Mouse (Mus musculus) embryonic facial prominence, embryonic 12.5 days (tissue): ENCODE data around the gene Apln. TPM values are rescaled to one million over a fixed set of nuclear protein-coding genes. Genes with fewer than 3 reads are reported as not detected.

Source experiments
- ATAC-seq: fragments of 200-750 bp; cut with Nextera tagmentation; 2 replicates; pipeline ENCODE4 v1.8.0; 2017; ENCODE audit not compliant: insufficient number of reproducible peaks, insufficient read depth, low FRiP score, low TSS enrichment
- H3K27ac ChIP-seq: fragments of 300-500 bp; sonication (generic); 2 replicates; pipeline ENCODE4 v1.5.1; 2016; ENCODE audit warnings: mild to moderate bottlenecking
- H3K27me3 ChIP-seq: fragments of 300-500 bp; sonication (generic); 2 replicates; pipeline ENCODE4 v1.6.1; 2016; ENCODE audit warnings: mild to moderate bottlenecking, moderate library complexity
- H3K36me3 ChIP-seq: fragments of 300-500 bp; sonication (generic); 2 replicates; pipeline ENCODE4 v1.6.1; 2016; ENCODE audit warnings: mild to moderate bottlenecking
- H3K4me1 ChIP-seq: fragments of 300-500 bp; sonication (generic); 2 replicates; pipeline ENCODE4 v1.6.1; 2016
- H3K4me2 ChIP-seq: fragments of 300-500 bp; sonication (generic); replicated peaks from 2 replicates; pipeline ENCODE4 v1.6.1; 2016; ENCODE audit warnings: mild to moderate bottlenecking, moderate library complexity
- H3K4me3 ChIP-seq: fragments of 300-500 bp; sonication (generic); 2 replicates; pipeline ENCODE4 v1.5.1; 2016; ENCODE audit warnings: mild to moderate bottlenecking
- H3K9ac ChIP-seq: fragments of 300-500 bp; sonication (generic); 2 replicates; pipeline ENCODE4 v1.6.1; 2016; ENCODE audit warnings: mild to moderate bottlenecking, moderate library complexity
- H3K9me3 ChIP-seq: fragments of 300-500 bp; sonication (generic); 2 replicates; pipeline ENCODE4 v1.6.1; 2016; ENCODE audit warnings: mild to moderate bottlenecking, moderate library complexity
- whole genome bisulfite sequencing: fragments of 180-500 bp; shearing (Covaris S2); methylation state at CpG from one replicate; pipeline ENCODE4 v1.1.7; 2016; 5-methylcytosine and 5-hydroxymethylcytosine counted together
- polyA plus RNA-seq: library from polyadenylated mRNA; unstranded; fragments of >200 nt; fragmentation: Nextera tagmentation; extraction: Ambion mirVana; gene quantifications from 2 replicates; pipeline ENCODE4 v1.2.1, GENCODE M21; 2016

Gene Apln
- polyA plus RNA-seq, 1 experiment from 2014 or later = 6.2 TPM

DNA sequence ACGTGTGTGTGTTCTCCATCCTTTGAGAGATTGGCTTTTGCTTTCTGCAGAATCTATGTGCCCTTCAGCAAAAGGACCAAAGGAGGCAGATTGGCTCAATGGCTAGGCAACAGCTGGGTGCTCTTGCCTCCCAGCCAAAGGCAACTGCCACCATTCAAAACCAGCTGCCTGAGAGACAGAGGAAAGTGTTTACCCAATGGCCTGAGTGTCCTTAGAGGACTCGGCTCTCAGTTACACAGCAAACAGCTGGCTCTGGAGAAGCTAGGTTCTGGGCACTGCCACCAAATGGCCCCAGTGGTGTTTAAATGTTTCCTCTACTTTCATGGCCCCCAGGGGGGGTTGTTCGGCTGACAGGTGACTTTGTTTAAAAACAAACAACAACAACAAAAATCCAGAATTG lies 19.1 kb upstream of the Apln start:
- peak overlapping the region; percentile 50 for H3K4me2 ChIP-seq
- no peak overlapping the region for H3K4me3 ChIP-seq
- no peak overlapping the region for H3K9ac ChIP-seq
- no peak for ATAC-seq
- H3K27ac ChIP-seq = no peak overlapping the region
- no peaks in the 10 kb centered on the region for H3K27me3 ChIP-seq
- 45% methylated on average over 3 of the region's 3 CpGs for WGBS
- no peaks in the 10 kb centered on the region for H3K36me3 ChIP-seq
- no peaks in the 10 kb centered on the region for H3K4me1 ChIP-seq
- H3K9me3 ChIP-seq = no peaks in the 10 kb centered on the region

DNA sequence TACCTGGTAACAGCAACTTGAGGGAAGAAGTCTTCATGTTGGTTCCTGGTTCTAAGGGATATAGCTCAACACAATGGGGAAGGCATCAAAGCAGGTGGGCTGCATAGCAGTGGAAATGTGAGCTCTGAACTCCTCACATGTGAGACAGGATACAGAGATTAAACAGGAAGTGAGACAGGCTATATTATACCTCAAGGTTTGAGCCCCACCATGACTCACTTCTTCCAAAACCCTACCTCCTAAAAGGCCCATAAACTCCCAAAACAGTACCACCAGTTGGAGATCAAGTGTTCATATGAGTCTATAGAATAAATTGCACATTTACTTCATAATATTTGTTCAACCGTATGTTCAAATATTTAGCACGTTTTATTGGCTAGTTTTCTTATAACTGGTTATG lies 11.7 kb upstream of the Apln start:
- no peak overlapping the region for H3K27ac ChIP-seq
- H3K9ac ChIP-seq = no peak overlapping the region
- H3K4me2 ChIP-seq = no peak overlapping the region
- no peaks in the 10 kb centered on the region for H3K36me3 ChIP-seq
- no peaks in the 10 kb centered on the region for H3K4me1 ChIP-seq
- H3K4me3 ChIP-seq = no peak overlapping the region
- H3K27me3 ChIP-seq = no peaks in the 10 kb centered on the region
- 69% methylated on average over 2 of the region's 2 CpGs for WGBS
- no peak for ATAC-seq
- H3K9me3 ChIP-seq = no peaks in the 10 kb centered on the region

DNA sequence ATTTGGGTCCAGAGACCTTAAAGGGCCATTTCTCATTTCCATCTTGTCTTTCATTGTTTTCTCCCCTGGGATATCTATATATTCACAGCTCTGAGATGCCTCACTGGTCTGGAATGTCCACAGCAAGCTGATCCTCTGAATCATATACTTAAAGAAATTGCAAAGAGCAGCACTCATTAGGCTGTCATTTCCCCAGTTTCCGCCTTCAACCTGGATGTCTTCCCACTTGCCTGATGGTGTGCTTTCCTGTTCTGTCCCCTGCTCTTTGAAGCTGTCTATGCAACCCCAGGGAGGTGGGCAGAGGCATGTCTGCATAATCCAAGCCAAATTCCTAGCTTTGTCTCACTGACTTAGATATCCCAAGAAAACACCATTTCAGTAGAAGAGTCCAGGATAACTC lies 9.6 kb upstream of the Apln start:
- no peak overlapping the region for H3K4me2 ChIP-seq
- H3K9ac ChIP-seq = no peak overlapping the region
- no peaks in the 10 kb centered on the region for H3K4me1 ChIP-seq
- H3K27ac ChIP-seq = no peak overlapping the region
- no peaks in the 10 kb centered on the region for H3K36me3 ChIP-seq
- ATAC-seq = no peak
- no peaks in the 10 kb centered on the region for H3K27me3 ChIP-seq
- H3K9me3 ChIP-seq = no peaks in the 10 kb centered on the region
- 82% methylated on average over 1 of the region's 1 CpGs for WGBS
- H3K4me3 ChIP-seq = no peak overlapping the region

DNA sequence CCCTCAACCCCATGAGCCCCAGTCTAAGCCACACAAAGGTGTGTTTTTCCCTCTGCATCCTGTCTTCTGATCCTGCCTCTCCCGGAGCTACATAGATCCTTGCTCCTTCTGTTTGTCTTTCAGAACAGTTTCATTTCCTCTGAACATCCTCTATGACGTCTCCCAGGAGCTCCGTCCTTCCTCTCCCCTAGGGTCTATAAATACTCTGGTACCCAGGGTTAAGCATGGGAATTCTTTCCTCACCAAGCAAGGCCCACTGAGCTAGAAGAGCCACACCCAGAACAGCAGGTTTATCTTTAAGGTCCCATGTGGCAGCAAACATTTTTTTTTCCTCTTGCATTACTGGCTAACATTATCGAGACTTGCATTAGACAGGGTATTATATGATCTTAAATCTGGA lies 8.1 kb upstream of the Apln start:
- H3K27me3 ChIP-seq = no peaks in the 10 kb centered on the region
- WGBS = 71% methylated on average over 4 of the region's 4 CpGs
- no peaks in the 10 kb centered on the region for H3K4me1 ChIP-seq
- H3K36me3 ChIP-seq = no peaks in the 10 kb centered on the region
- H3K4me2 ChIP-seq = no peak overlapping the region
- H3K9me3 ChIP-seq = no peaks in the 10 kb centered on the region
- ATAC-seq = no peak
- no peak overlapping the region for H3K9ac ChIP-seq
- no peak overlapping the region for H3K27ac ChIP-seq
- no peak overlapping the region for H3K4me3 ChIP-seq

DNA sequence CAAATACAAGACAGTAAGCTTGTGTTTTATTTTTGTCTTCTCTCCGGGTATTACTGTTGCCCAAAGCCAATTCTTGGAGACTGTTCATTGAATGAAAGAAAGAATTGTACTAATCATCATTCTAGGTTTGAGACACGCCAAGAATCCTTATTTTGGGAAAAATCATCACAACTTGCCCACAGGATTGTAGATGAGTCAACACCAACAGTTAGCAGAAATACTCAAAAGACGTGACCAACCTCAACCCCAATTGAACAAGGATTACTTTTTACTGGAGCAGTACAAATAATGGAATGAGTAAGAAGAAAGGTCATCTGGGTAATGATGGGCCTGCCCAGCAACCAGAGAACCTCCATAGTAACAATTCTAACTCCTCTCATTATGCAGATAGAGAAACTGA lies 5.7 kb upstream of the Apln start:
- 79% methylated on average over 3 of the region's 3 CpGs for WGBS
- no peak overlapping the region for H3K4me2 ChIP-seq
- no peak overlapping the region for H3K4me3 ChIP-seq
- H3K9me3 ChIP-seq = no peaks in the 10 kb centered on the region
- no peaks in the 10 kb centered on the region for H3K36me3 ChIP-seq
- H3K27me3 ChIP-seq = no peaks in the 10 kb centered on the region
- ATAC-seq = no peak
- H3K4me1 ChIP-seq = no peaks in the 10 kb centered on the region
- no peak overlapping the region for H3K27ac ChIP-seq
- H3K9ac ChIP-seq = no peak overlapping the region

DNA sequence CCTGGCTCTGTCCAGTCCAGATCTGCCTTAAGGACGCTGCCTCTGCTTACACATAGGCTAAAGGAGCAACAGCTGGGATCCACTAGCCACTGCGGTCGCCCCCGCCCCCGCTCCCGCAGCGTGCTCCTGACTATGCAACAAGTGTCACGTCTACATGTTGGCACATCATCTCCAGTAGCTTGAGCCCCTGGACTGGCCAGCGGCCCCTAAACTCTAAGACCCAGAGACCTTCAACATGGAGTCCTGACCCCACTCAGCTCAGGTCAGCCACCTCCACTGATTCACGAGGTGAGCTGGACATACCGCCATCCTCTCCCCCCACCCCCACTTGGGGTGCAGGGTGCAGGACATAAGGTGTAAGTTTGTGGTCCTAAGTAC lies 898 bp downstream of the Apln start:
- Histone ChIP-seq H3K36me3 (no peaks in the 10 kb centered on the region), H3K9ac (peak overlapping the region; percentile 52; the same call in 1 of the 2 replicates), H3K4me2 (peak overlapping the region; percentile 70), H3K4me1 (no peaks in the 10 kb centered on the region), H3K27ac (no peak overlapping the region), H3K4me3 (peak overlapping the region; percentile 46), H3K9me3 (no peaks in the 10 kb centered on the region), H3K27me3 (peaks cover 17% of the 10 kb centered on the region; the same call in 1 of the 2 replicates)
- 24% methylated on average over 11 of the region's 11 CpGs for WGBS
- no peak for ATAC-seq

DNA sequence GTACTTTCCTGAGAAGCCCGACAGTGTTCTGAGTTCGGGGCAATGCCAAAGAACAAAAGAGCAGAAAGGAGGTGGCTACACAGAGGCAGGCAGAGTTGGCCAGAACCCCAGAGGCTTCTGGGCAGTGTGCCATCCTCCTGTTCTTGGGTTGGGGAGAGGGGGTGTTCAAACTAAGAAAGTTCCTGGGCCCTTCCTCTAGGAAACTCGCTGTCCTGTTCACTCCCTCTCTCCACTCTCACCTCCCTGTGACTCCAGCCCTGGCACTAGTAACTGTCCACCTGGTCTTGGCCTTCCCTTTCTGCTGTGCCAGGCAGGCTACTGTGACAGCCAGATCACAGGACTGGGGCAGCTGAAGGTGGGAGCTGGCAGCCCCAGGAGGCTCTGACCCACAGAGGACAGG lies 1.6 kb downstream of the Apln start:
- Histone ChIP-seq H3K9me3 (no peaks in the 10 kb centered on the region), H3K4me3 (peak overlapping the region; percentile 46; the same call in 1 of the 2 replicates), H3K4me2 (peak overlapping the region; percentile 70; the same call in 1 of the 2 replicates), H3K36me3 (no peaks in the 10 kb centered on the region), H3K9ac (no peak overlapping the region), H3K27me3 (peaks cover 17% of the 10 kb centered on the region; the same call in 1 of the 2 replicates), H3K4me1 (no peaks in the 10 kb centered on the region), H3K27ac (no peak overlapping the region)
- 73% methylated on average over 3 of the region's 3 CpGs for WGBS
- ATAC-seq = no peak

DNA sequence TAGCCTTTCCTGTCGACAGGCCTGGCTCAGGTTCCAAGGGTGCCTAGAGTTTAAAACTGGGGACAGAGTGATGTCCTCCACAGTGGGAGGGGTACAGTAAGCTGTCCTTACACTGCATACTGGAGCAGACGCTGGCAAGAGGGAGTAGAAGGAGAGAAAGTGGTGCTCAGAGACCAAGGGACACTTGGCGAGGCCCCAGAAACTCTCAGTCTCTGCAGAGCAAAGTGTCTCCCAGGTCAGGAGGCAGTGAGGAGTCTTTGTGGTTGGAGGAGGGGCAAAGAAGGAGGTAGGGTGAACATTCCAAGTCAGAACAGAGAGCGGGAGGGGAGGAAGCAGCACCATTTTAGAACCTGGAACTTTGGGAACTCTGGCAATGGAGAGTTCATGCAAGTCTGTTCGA lies 2.8 kb downstream of the Apln start:
- ATAC-seq = no peak
- 67% methylated on average over 5 of the region's 5 CpGs for whole genome bisulfite sequencing

DNA sequence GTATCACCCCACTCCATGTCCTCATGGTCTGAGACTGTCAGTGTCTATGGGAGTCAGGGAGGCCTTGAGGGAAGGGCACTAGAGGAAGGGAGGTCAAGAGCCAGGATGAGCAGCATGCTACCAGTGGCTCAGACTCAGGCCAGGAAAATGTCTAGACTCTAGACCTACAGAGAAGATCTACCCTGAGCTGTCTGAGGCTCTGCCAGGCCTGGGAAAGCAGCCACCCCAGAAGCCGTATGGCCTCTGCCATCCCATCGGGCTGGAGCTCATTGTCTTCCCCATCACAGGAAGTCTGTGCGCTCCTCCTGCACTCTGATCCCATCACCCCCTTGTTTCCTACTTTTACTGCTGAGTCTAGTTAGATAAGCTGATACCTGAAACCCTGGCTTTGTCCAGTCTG lies 4.1 kb downstream of the Apln start:
- H3K27me3 ChIP-seq = peaks cover 17% of the 10 kb centered on the region; the same call in 1 of the 2 replicates
- ATAC-seq = no peak
- no peak overlapping the region for H3K9ac ChIP-seq
- no peaks in the 10 kb centered on the region for H3K4me1 ChIP-seq
- WGBS = 69% methylated on average over 3 of the region's 3 CpGs
- H3K27ac ChIP-seq = no peak overlapping the region
- no peak overlapping the region for H3K4me3 ChIP-seq
- H3K36me3 ChIP-seq = no peaks in the 10 kb centered on the region
- no peaks in the 10 kb centered on the region for H3K9me3 ChIP-seq
- no peak overlapping the region for H3K4me2 ChIP-seq

More for the DNA sequence above, 2.8 kb downstream of the Apln start:
- peaks cover 17% of the 10 kb centered on the region; the same call in 1 of the 2 replicates for H3K27me3 ChIP-seq
- H3K4me2 ChIP-seq = no peak overlapping the region
- no peaks in the 10 kb centered on the region for H3K9me3 ChIP-seq
- H3K9ac ChIP-seq = no peak overlapping the region
- H3K36me3 ChIP-seq = no peaks in the 10 kb centered on the region
- H3K4me1 ChIP-seq = no peaks in the 10 kb centered on the region
- no peak overlapping the region for H3K27ac ChIP-seq
- H3K4me3 ChIP-seq = no peak overlapping the region

DNA sequence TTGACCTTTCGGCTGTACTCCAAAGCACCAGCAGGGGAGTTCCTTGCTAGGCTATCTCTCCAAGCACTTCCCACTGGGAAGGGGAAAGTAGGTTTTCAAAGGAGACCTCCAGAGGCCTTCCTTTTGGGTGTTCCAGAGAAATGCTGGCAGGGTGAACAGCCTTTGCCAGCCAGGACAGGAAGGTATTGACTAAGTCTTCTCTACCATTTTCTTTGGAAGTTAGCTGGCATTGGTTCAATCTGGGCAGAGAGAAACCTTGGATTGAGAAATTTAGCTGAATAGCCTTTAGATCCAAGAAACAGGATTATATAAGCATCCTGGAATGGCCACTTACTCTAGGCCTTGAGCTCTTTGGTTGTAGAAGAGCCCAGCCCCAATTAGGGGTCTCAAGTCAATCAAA lies 11.8 kb downstream of the Apln start:
- Histone ChIP-seq H3K4me3 (no peak overlapping the region), H3K27me3 (peaks cover 4% of the 10 kb centered on the region; the same call in 1 of the 2 replicates), H3K9me3 (no peaks in the 10 kb centered on the region), H3K4me2 (no peak overlapping the region), H3K27ac (no peak overlapping the region), H3K4me1 (no peaks in the 10 kb centered on the region), H3K9ac (no peak overlapping the region), H3K36me3 (no peaks in the 10 kb centered on the region)
- 70% methylated on average over 1 of the region's 1 CpGs for WGBS
- no peak for ATAC-seq

DNA sequence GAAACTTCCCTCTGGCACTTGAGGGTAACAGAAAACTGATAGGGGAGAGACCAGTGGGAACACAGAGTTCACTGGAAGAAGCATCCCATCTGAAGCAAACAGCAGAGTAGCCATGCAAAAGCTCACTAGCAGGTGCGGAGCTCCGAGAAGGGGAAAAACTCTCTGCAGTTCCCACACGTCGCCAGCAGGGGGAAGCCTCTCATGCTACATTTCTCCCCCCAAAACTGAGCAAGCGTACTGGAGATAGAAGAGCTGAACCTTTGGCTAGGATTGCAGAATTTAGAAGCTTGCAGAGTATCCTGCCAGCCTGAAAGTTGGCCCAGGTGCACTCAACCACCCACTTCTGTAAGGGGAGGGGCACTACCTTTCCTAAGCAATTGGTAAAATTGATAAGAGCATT lies 14.7 kb downstream of the Apln start:
- Histone ChIP-seq H3K27ac (no peak overlapping the region), H3K36me3 (no peaks in the 10 kb centered on the region), H3K4me1 (no peaks in the 10 kb centered on the region), H3K4me2 (no peak overlapping the region), H3K4me3 (no peak overlapping the region), H3K27me3 (peaks cover 4% of the 10 kb centered on the region; the same call in 1 of the 2 replicates), H3K9ac (no peak overlapping the region), H3K9me3 (no peaks in the 10 kb centered on the region)
- ATAC-seq = no peak
- 27% methylated on average over 5 of the region's 5 CpGs for WGBS

DNA sequence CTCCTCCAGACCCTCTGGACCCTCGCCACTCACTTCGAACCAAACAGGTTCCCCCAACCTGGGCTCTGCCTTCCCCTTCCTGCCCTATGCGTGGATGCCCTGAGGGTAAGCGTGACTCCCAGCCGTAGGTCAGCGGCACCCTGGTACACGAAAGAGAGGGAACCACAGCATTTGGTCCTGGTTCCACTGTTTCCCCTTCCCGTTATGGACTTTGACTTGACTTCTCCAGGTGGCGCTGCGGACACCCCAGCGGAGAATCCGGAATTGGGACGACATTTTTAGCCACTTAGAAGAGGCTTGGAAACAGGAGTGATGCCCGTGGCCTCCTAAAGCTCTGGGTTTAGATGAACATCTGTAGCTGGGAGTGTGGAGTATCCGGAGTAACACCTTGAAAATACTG lies 15.3 kb downstream of the Apln start:
- H3K9ac ChIP-seq = no peak overlapping the region
- 40% methylated on average over 15 of the region's 15 CpGs for WGBS
- no peak overlapping the region for H3K4me3 ChIP-seq
- H3K4me1 ChIP-seq = no peaks in the 10 kb centered on the region
- no peaks in the 10 kb centered on the region for H3K9me3 ChIP-seq
- no peak overlapping the region for H3K27ac ChIP-seq
- no peaks in the 10 kb centered on the region for H3K36me3 ChIP-seq
- no peak overlapping the region for H3K4me2 ChIP-seq
- ATAC-seq = no peak
- H3K27me3 ChIP-seq = peaks cover 4% of the 10 kb centered on the region; the same call in 1 of the 2 replicates
